Mouse (Mus musculus): Measurements from ENCODE around the gene Pard3.

DNA sequence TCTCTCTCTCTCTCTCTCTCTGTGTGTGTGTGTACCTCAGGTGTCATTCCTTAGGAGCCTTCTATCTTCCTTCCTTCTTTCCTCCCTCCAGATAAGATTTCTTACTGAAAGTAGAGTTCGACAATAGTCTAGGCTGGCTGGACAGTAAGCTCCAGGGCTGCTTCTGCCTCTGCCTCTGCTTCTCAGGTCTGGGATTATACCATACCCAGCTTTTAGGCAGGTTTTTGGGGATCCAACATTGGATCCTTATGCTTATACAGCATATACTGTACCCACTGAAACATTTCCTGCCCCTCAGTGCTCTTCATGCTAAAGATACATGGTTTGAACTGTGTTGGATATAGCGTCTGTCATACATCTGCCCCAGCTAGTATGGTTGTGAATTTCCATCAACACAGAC lies 536.9 kb downstream of the Pard3 start:
- TF ChIP-seq CTCF (IDR thresholded peaks at IDR 0.05; ENCODE audit: low read depth) (no peak), EP300 (IDR thresholded peaks at IDR 0.05; ENCODE audit: low read depth) (no peak)
